Mouse (Mus musculus): ENCODE measurements around the gene Prkg1. TPM values are rescaled to one million over a fixed set of nuclear protein-coding genes. Genes with fewer than 3 reads are reported as not detected.

The Prkg1 gene
- polyA plus RNA-seq, 1 experiment from 2014 or later = 5.6 TPM

- ATAC-seq (replicated peaks; ENCODE audit: low FRiP score) (no peak), DNase-seq (ENCODE audit: low spot score) (no peak)
- H3K4me1 ChIP-seq (replicated peaks; ENCODE audit: control insufficient read depth, insufficient read depth, low read length) = no peaks in the 10 kb centered on the region
- no peak overlapping the region for H3K27ac ChIP-seq (ENCODE audit: low read depth, low read length)
- H3K9me3 ChIP-seq (ENCODE audit: control insufficient read depth, low read length) = no peaks in the 10 kb centered on the region
- 77% methylated on average over 6 of the region's 6 CpGs for WGBS
- no peaks in the 10 kb centered on the region for H3K36me3 ChIP-seq (ENCODE audit: control insufficient read depth, insufficient read depth, low read length)
- no peak overlapping the region for H3K4me2 ChIP-seq (ENCODE audit: low read depth, low read length, severe bottlenecking)
- H3K27me3 ChIP-seq (ENCODE audit: control insufficient read depth, insufficient read depth, low read length) = no peaks in the 10 kb centered on the region
- H3K9ac ChIP-seq (ENCODE audit: low read length) = no peak overlapping the region
- H3K4me3 ChIP-seq (ENCODE audit: low read depth, low read length) = no peak overlapping the region
These were observed 949.2 kb downstream of the Prkg1 start for GRCm38 (mm10) chr19:30815661-30816060.

- Histone ChIP-seq H3K4me1 (replicated peaks; ENCODE audit: control insufficient read depth, insufficient read depth, low read length) (no peaks in the 10 kb centered on the region), H3K9ac (ENCODE audit: low read length) (no peak overlapping the region), H3K4me3 (ENCODE audit: low read depth, low read length) (no peak overlapping the region), H3K36me3 (ENCODE audit: control insufficient read depth, insufficient read depth, low read length) (no peaks in the 10 kb centered on the region), H3K27me3 (ENCODE audit: control insufficient read depth, insufficient read depth, low read length) (no peaks in the 10 kb centered on the region), H3K9me3 (ENCODE audit: control insufficient read depth, low read length) (no peaks in the 10 kb centered on the region), H3K4me2 (ENCODE audit: low read depth, low read length, severe bottlenecking) (no peak overlapping the region), H3K27ac (ENCODE audit: low read depth, low read length) (no peak overlapping the region)
- DNase-seq (ENCODE audit: low spot score) = no peak
- 85% methylated on average over 5 of the region's 5 CpGs for WGBS
- ATAC-seq (replicated peaks; ENCODE audit: low FRiP score) = no peak
These were observed 958.6 kb downstream of the Prkg1 start for GRCm38 (mm10) chr19:30806265-30806664.

GRCm38 (mm10) chr19:30780803-30781202 is 984.0 kb downstream of the Prkg1 start:
- H3K9ac ChIP-seq (ENCODE audit: low read length) = no peak overlapping the region
- DNase-seq (ENCODE audit: low spot score) = no peak
- H3K36me3 ChIP-seq (ENCODE audit: control insufficient read depth, insufficient read depth, low read length) = no peaks in the 10 kb centered on the region
- no peaks in the 10 kb centered on the region for H3K9me3 ChIP-seq (ENCODE audit: control insufficient read depth, low read length)
- no peak for ATAC-seq (replicated peaks; ENCODE audit: low FRiP score)
- H3K4me2 ChIP-seq (ENCODE audit: low read depth, low read length, severe bottlenecking) = no peak overlapping the region
- WGBS = 77% methylated on average over 2 of the region's 2 CpGs
- no peak overlapping the region for H3K27ac ChIP-seq (ENCODE audit: low read depth, low read length)
- H3K4me1 ChIP-seq (replicated peaks; ENCODE audit: control insufficient read depth, insufficient read depth, low read length) = no peaks in the 10 kb centered on the region
- H3K4me3 ChIP-seq (ENCODE audit: low read depth, low read length) = no peak overlapping the region
- H3K27me3 ChIP-seq (ENCODE audit: control insufficient read depth, insufficient read depth, low read length) = no peaks in the 10 kb centered on the region

- H3K27ac ChIP-seq (ENCODE audit: low read depth, low read length) = no peak overlapping the region
- no peaks in the 10 kb centered on the region for H3K4me1 ChIP-seq (replicated peaks; ENCODE audit: control insufficient read depth, insufficient read depth, low read length)
- ATAC-seq (replicated peaks; ENCODE audit: low FRiP score) (no peak), DNase-seq (ENCODE audit: low spot score) (no peak)
- H3K27me3 ChIP-seq (ENCODE audit: control insufficient read depth, insufficient read depth, low read length) = no peaks in the 10 kb centered on the region
- no peaks in the 10 kb centered on the region for H3K36me3 ChIP-seq (ENCODE audit: control insufficient read depth, insufficient read depth, low read length)
- H3K9ac ChIP-seq (ENCODE audit: low read length) = no peak overlapping the region
- WGBS = 55% methylated on average over 1 of the region's 1 CpGs
- H3K4me3 ChIP-seq (ENCODE audit: low read depth, low read length) = no peak overlapping the region
- H3K9me3 ChIP-seq (ENCODE audit: control insufficient read depth, low read length) = no peaks in the 10 kb centered on the region
- no peak overlapping the region for H3K4me2 ChIP-seq (ENCODE audit: low read depth, low read length, severe bottlenecking)
These were observed 996.5 kb downstream of the Prkg1 start for GRCm38 (mm10) chr19:30768316-30768715.

GRCm38 (mm10) chr19:30744426-30744825 is 1020.4 kb downstream of the Prkg1 start:
- DNase-seq (ENCODE audit: low spot score) (no peak), ATAC-seq (replicated peaks; ENCODE audit: low FRiP score) (no peak)
- H3K27ac ChIP-seq (ENCODE audit: low read depth, low read length) = no peak overlapping the region
- H3K9ac ChIP-seq (ENCODE audit: low read length) = no peak overlapping the region
- no peak overlapping the region for H3K4me3 ChIP-seq (ENCODE audit: low read depth, low read length)
- H3K36me3 ChIP-seq (ENCODE audit: control insufficient read depth, insufficient read depth, low read length) = no peaks in the 10 kb centered on the region
- H3K9me3 ChIP-seq (ENCODE audit: control insufficient read depth, low read length) = no peaks in the 10 kb centered on the region
- H3K4me1 ChIP-seq (replicated peaks; ENCODE audit: control insufficient read depth, insufficient read depth, low read length) = no peaks in the 10 kb centered on the region
- no peaks in the 10 kb centered on the region for H3K27me3 ChIP-seq (ENCODE audit: control insufficient read depth, insufficient read depth, low read length)
- H3K4me2 ChIP-seq (ENCODE audit: low read depth, low read length, severe bottlenecking) = no peak overlapping the region

- no peak overlapping the region for H3K4me3 ChIP-seq (ENCODE audit: low read depth, low read length)
- no peak overlapping the region for H3K27ac ChIP-seq (ENCODE audit: low read depth, low read length)
- H3K27me3 ChIP-seq (ENCODE audit: control insufficient read depth, insufficient read depth, low read length) = no peaks in the 10 kb centered on the region
- H3K36me3 ChIP-seq (ENCODE audit: control insufficient read depth, insufficient read depth, low read length) = no peaks in the 10 kb centered on the region
- ATAC-seq (replicated peaks; ENCODE audit: low FRiP score) (no peak), DNase-seq (ENCODE audit: low spot score) (no peak)
- no peaks in the 10 kb centered on the region for H3K4me1 ChIP-seq (replicated peaks; ENCODE audit: control insufficient read depth, insufficient read depth, low read length)
- H3K9me3 ChIP-seq (ENCODE audit: control insufficient read depth, low read length) = no peaks in the 10 kb centered on the region
- H3K4me2 ChIP-seq (ENCODE audit: low read depth, low read length, severe bottlenecking) = no peak overlapping the region
- WGBS = 90% methylated on average over 5 of the region's 5 CpGs
- H3K9ac ChIP-seq (ENCODE audit: low read length) = no peak overlapping the region
These were observed 1065.7 kb downstream of the Prkg1 start for GRCm38 (mm10) chr19:30699130-30699529.

GRCm38 (mm10) chr19:30691258-30691657 is 1073.6 kb downstream of the Prkg1 start:
- no peak overlapping the region for H3K4me2 ChIP-seq (ENCODE audit: low read depth, low read length, severe bottlenecking)
- H3K27ac ChIP-seq (ENCODE audit: low read depth, low read length) = no peak overlapping the region
- no peaks in the 10 kb centered on the region for H3K36me3 ChIP-seq (ENCODE audit: control insufficient read depth, insufficient read depth, low read length)
- no peaks in the 10 kb centered on the region for H3K9me3 ChIP-seq (ENCODE audit: control insufficient read depth, low read length)
- WGBS = 99% methylated on average over 2 of the region's 2 CpGs
- H3K4me3 ChIP-seq (ENCODE audit: low read depth, low read length) = no peak overlapping the region
- H3K27me3 ChIP-seq (ENCODE audit: control insufficient read depth, insufficient read depth, low read length) = no peaks in the 10 kb centered on the region
- H3K9ac ChIP-seq (ENCODE audit: low read length) = no peak overlapping the region
- ATAC-seq (replicated peaks; ENCODE audit: low FRiP score) (no peak), DNase-seq (ENCODE audit: low spot score) (no peak)
- H3K4me1 ChIP-seq (replicated peaks; ENCODE audit: control insufficient read depth, insufficient read depth, low read length) = no peaks in the 10 kb centered on the region

- WGBS = 63% methylated on average over 6 of the region's 6 CpGs
These were observed 1074.1 kb downstream of the Prkg1 start for GRCm38 (mm10) chr19:30690691-30691090.

GRCm38 (mm10) chr19:30687942-30688341 is 1076.9 kb downstream of the Prkg1 start:
- no peak for DNase-seq (ENCODE audit: low spot score)
- ATAC-seq (replicated peaks; ENCODE audit: low FRiP score) = no peak
- Histone ChIP-seq H3K36me3 (ENCODE audit: control insufficient read depth, insufficient read depth, low read length) (no peaks in the 10 kb centered on the region), H3K27me3 (ENCODE audit: control insufficient read depth, insufficient read depth, low read length) (no peaks in the 10 kb centered on the region), H3K27ac (ENCODE audit: low read depth, low read length) (no peak overlapping the region), H3K9ac (ENCODE audit: low read length) (no peak overlapping the region), H3K9me3 (ENCODE audit: control insufficient read depth, low read length) (no peaks in the 10 kb centered on the region), H3K4me3 (ENCODE audit: low read depth, low read length) (no peak overlapping the region), H3K4me1 (replicated peaks; ENCODE audit: control insufficient read depth, insufficient read depth, low read length) (no peaks in the 10 kb centered on the region), H3K4me2 (ENCODE audit: low read depth, low read length, severe bottlenecking) (no peak overlapping the region)
- WGBS = 80% methylated on average over 6 of the region's 6 CpGs

More at GRCm38 (mm10) chr19:30690691-30691090, 1074.1 kb downstream of the Prkg1 start:
- no peak overlapping the region for H3K9ac ChIP-seq (ENCODE audit: low read length)
- ATAC-seq (replicated peaks; ENCODE audit: low FRiP score) = no peak
- no peak overlapping the region for H3K4me3 ChIP-seq (ENCODE audit: low read depth, low read length)
- H3K9me3 ChIP-seq (ENCODE audit: control insufficient read depth, low read length) = no peaks in the 10 kb centered on the region
- no peak for DNase-seq (ENCODE audit: low spot score)
- no peak overlapping the region for H3K4me2 ChIP-seq (ENCODE audit: low read depth, low read length, severe bottlenecking)
- no peak overlapping the region for H3K27ac ChIP-seq (ENCODE audit: low read depth, low read length)
- no peaks in the 10 kb centered on the region for H3K36me3 ChIP-seq (ENCODE audit: control insufficient read depth, insufficient read depth, low read length)
- H3K27me3 ChIP-seq (ENCODE audit: control insufficient read depth, insufficient read depth, low read length) = no peaks in the 10 kb centered on the region
- no peaks in the 10 kb centered on the region for H3K4me1 ChIP-seq (replicated peaks; ENCODE audit: control insufficient read depth, insufficient read depth, low read length)
